Mouse (Mus musculus) stomach, embryonic 15.5 days (tissue): ENCODE results near the gene Rfc2. TPM values are rescaled to one million over a fixed set of nuclear protein-coding genes. Genes with fewer than 3 reads are reported as not detected.

Experiments
- ATAC-seq: fragments of 200-750 bp; cut with Nextera tagmentation; 2 replicates; pipeline ENCODE4 v1.8.0; 2017; ENCODE audit warnings: low read depth, moderate number of reproducible peaks, moderate TSS enrichment; ENCODE audit not compliant: insufficient read depth, low FRiP score
- H3K27ac ChIP-seq: fragments of 300-500 bp; sonication (generic); 2 replicates; pipeline ENCODE4 v1.5.1; 2015; ENCODE audit warnings: mild to moderate bottlenecking, inconsistent platforms
- H3K27me3 ChIP-seq: fragments of 300-500 bp; sonication (generic); replicated peaks from 2 replicates; pipeline ENCODE4 v1.6.1; 2015; ENCODE audit warnings: inconsistent platforms
- H3K36me3 ChIP-seq: fragments of 300-500 bp; sonication (generic); 2 replicates; pipeline ENCODE4 v1.6.1; 2015; ENCODE audit warnings: inconsistent platforms
- H3K4me1 ChIP-seq: fragments of 300-500 bp; sonication (generic); 2 replicates; pipeline ENCODE4 v1.6.1; 2015; ENCODE audit warnings: inconsistent platforms
- H3K4me2 ChIP-seq: fragments of 300-500 bp; sonication (generic); 2 replicates; pipeline ENCODE4 v1.6.1; 2015; ENCODE audit warnings: mild to moderate bottlenecking, inconsistent platforms
- H3K4me3 ChIP-seq: fragments of 300-500 bp; sonication (generic); replicated peaks from 2 replicates; pipeline ENCODE4 v1.5.1; 2015; ENCODE audit warnings: inconsistent platforms
- H3K9ac ChIP-seq: fragments of 300-500 bp; sonication (generic); 2 replicates; pipeline ENCODE4 v1.6.1; 2015; ENCODE audit warnings: inconsistent platforms
- H3K9me3 ChIP-seq: fragments of 300-500 bp; sonication (generic); 2 replicates; pipeline ENCODE4 v1.6.1; 2016; ENCODE audit warnings: inconsistent platforms
- WGBS: fragments of 180-500 bp; shearing (Covaris S2); methylation state at CpG from one replicate; pipeline ENCODE4 v1.1.7; 2015; 5-methylcytosine and 5-hydroxymethylcytosine counted together
- polyA plus RNA-seq: library from polyadenylated mRNA; unstranded; fragments of >200 nt; fragmentation: Nextera tagmentation; extraction: Ambion mirVana; gene quantifications from 2 replicates; pipeline ENCODE4 v1.2.1, GENCODE M21; 2015

Rfc2 gene
- polyA plus RNA-seq: 257 and 262 TPM in 2 replicates

GRCm38 (mm10) chr5:134581146-134581545, at the start of gene Rfc2:
Gene Rfc2, plus strand, starts transcription at chr5:134581366.
- Histone ChIP-seq H3K4me3 (no peak within 1 kb of the TSS), H3K27ac (no peak within 1 kb of the TSS), H3K9me3 (no peaks in the 10 kb centered on the region), H3K4me2 (no peak within 1 kb of the TSS), H3K27me3 (no peaks in the 10 kb centered on the region), H3K9ac (no peak within 1 kb of the TSS), H3K36me3 (no peaks in the 10 kb centered on the region), H3K4me1 (peaks cover 12% of the 10 kb centered on the region; the same call in 1 of the 2 replicates)
- no peak for ATAC-seq
- 74% methylated on average over 5 of the region's 5 CpGs for WGBS

- H3K4me1 ChIP-seq: no peaks in the 10 kb centered on the region; the same call in 1 of the 2 replicates
- no peak overlapping the region for H3K27ac ChIP-seq
- peaks cover 17% of the 10 kb centered on the region for H3K36me3 ChIP-seq
- H3K9me3 ChIP-seq: no peaks in the 10 kb centered on the region
- no peak overlapping the region for H3K4me2 ChIP-seq
- no peak for ATAC-seq
- no peaks in the 10 kb centered on the region for H3K27me3 ChIP-seq
- no peak overlapping the region for H3K4me3 ChIP-seq
- no peak overlapping the region for H3K9ac ChIP-seq
- 80% methylated on average over 9 of the region's 9 CpGs for WGBS
These were observed 49.6 kb upstream of the Rfc2 start for GRCm38 (mm10) chr5:134531585-134531984.

- Histone ChIP-seq H3K4me1 (no peaks in the 10 kb centered on the region; the same call in 1 of the 2 replicates), H3K36me3 (peaks cover 17% of the 10 kb centered on the region), H3K27me3 (no peaks in the 10 kb centered on the region), H3K27ac (no peak overlapping the region), H3K4me3 (no peak overlapping the region), H3K9ac (no peak overlapping the region), H3K9me3 (no peaks in the 10 kb centered on the region), H3K4me2 (no peak overlapping the region)
- WGBS: 89% methylated on average over 6 of the region's 6 CpGs
- no peak for ATAC-seq
These were observed 48.7 kb upstream of the Rfc2 start for GRCm38 (mm10) chr5:134532417-134532816.

GRCm38 (mm10) chr5:134536036-134536435, 45.1 kb upstream of the Rfc2 start:
- Histone ChIP-seq H3K27ac (no peak overlapping the region), H3K4me2 (no peak overlapping the region), H3K27me3 (no peaks in the 10 kb centered on the region), H3K36me3 (peaks cover 15% of the 10 kb centered on the region), H3K9ac (no peak overlapping the region), H3K4me1 (peaks cover 10% of the 10 kb centered on the region; the same call in 1 of the 2 replicates), H3K9me3 (no peaks in the 10 kb centered on the region), H3K4me3 (no peak overlapping the region)
- ATAC-seq: no peak
- WGBS: 86% methylated on average over 6 of the region's 6 CpGs

GRCm38 (mm10) chr5:134539891-134540290, 41.3 kb upstream of the Rfc2 start:
- Histone ChIP-seq H3K9me3 (no peaks in the 10 kb centered on the region), H3K27me3 (no peaks in the 10 kb centered on the region), H3K4me1 (peaks cover 29% of the 10 kb centered on the region; the same call in 1 of the 2 replicates), H3K4me3 (no peak overlapping the region), H3K4me2 (no peak overlapping the region), H3K27ac (peak overlapping the region; percentile 81), H3K9ac (no peak overlapping the region), H3K36me3 (peaks cover 2% of the 10 kb centered on the region)
- ATAC-seq: peak; percentile 84
- 8% methylated on average over 3 of the region's 3 CpGs for WGBS

GRCm38 (mm10) chr5:134540881-134541280, 40.3 kb upstream of the Rfc2 start:
- Histone ChIP-seq H3K4me1 (peaks cover 30% of the 10 kb centered on the region; the same call in 1 of the 2 replicates), H3K4me3 (no peak overlapping the region), H3K4me2 (no peak overlapping the region), H3K9me3 (no peaks in the 10 kb centered on the region), H3K27ac (peak overlapping the region; percentile 70), H3K9ac (no peak overlapping the region), H3K27me3 (no peaks in the 10 kb centered on the region), H3K36me3 (no peaks in the 10 kb centered on the region)
- 76% methylated on average over 6 of the region's 6 CpGs for WGBS
- ATAC-seq: no peak

- Histone ChIP-seq H3K4me1 (peaks cover 30% of the 10 kb centered on the region; the same call in 1 of the 2 replicates), H3K4me3 (no peak overlapping the region), H3K9me3 (no peaks in the 10 kb centered on the region), H3K4me2 (no peak overlapping the region), H3K36me3 (no peaks in the 10 kb centered on the region), H3K27me3 (no peaks in the 10 kb centered on the region), H3K9ac (no peak overlapping the region), H3K27ac (peak overlapping the region; percentile 72)
- 29% methylated on average over 7 of the region's 7 CpGs for WGBS
- ATAC-seq: peak; percentile 61; the same call in 1 of the 2 replicates
These were observed 39.5 kb upstream of the Rfc2 start for GRCm38 (mm10) chr5:134541640-134542039.

GRCm38 (mm10) chr5:134544516-134545241, 36.5 kb upstream of the Rfc2 start:
- H3K4me1 ChIP-seq: peaks cover 34% of the 10 kb centered on the region
- no peak overlapping the region for H3K9ac ChIP-seq
- 68% methylated on average over 19 of the region's 19 CpGs for WGBS
- no peak overlapping the region for H3K27ac ChIP-seq
- no peaks in the 10 kb centered on the region for H3K36me3 ChIP-seq
- H3K9me3 ChIP-seq: no peaks in the 10 kb centered on the region
- no peaks in the 10 kb centered on the region for H3K27me3 ChIP-seq
- ATAC-seq: no peak
- H3K4me3 ChIP-seq: no peak overlapping the region
- H3K4me2 ChIP-seq: no peak overlapping the region

- H3K4me3 ChIP-seq: no peak overlapping the region
- H3K4me1 ChIP-seq: peaks cover 35% of the 10 kb centered on the region
- no peak overlapping the region for H3K27ac ChIP-seq
- no peak for ATAC-seq
- no peaks in the 10 kb centered on the region for H3K27me3 ChIP-seq
- H3K36me3 ChIP-seq: no peaks in the 10 kb centered on the region
- no peaks in the 10 kb centered on the region for H3K9me3 ChIP-seq
- H3K4me2 ChIP-seq: no peak overlapping the region
- no peak overlapping the region for H3K9ac ChIP-seq
- 52% methylated on average over 3 of the region's 3 CpGs for WGBS
These were observed 35.9 kb upstream of the Rfc2 start for GRCm38 (mm10) chr5:134545242-134545629.

- WGBS: 83% methylated on average over 7 of the region's 7 CpGs
- peaks cover 33% of the 10 kb centered on the region for H3K4me1 ChIP-seq
These were observed 34.4 kb upstream of the Rfc2 start for GRCm38 (mm10) chr5:134546790-134547189.

GRCm38 (mm10) chr5:134548306-134548705, 32.9 kb upstream of the Rfc2 start:
- H3K27me3 ChIP-seq: no peaks in the 10 kb centered on the region
- H3K4me2 ChIP-seq: no peak overlapping the region
- 46% methylated on average over 5 of the region's 5 CpGs for WGBS
- no peaks in the 10 kb centered on the region for H3K9me3 ChIP-seq
- peaks cover 36% of the 10 kb centered on the region for H3K4me1 ChIP-seq
- no peaks in the 10 kb centered on the region for H3K36me3 ChIP-seq
- no peak overlapping the region for H3K4me3 ChIP-seq
- H3K9ac ChIP-seq: no peak overlapping the region
- ATAC-seq: no peak
- no peak overlapping the region for H3K27ac ChIP-seq

More at GRCm38 (mm10) chr5:134546790-134547189, 34.4 kb upstream of the Rfc2 start:
- Histone ChIP-seq H3K9me3 (no peaks in the 10 kb centered on the region), H3K4me3 (no peak overlapping the region), H3K9ac (no peak overlapping the region), H3K27me3 (no peaks in the 10 kb centered on the region), H3K4me2 (no peak overlapping the region), H3K36me3 (no peaks in the 10 kb centered on the region), H3K27ac (no peak overlapping the region)
- ATAC-seq: no peak

- Histone ChIP-seq H3K27me3 (no peaks in the 10 kb centered on the region), H3K27ac (peak overlapping the region; percentile 61; the same call in 1 of the 2 replicates), H3K4me3 (no peak overlapping the region), H3K36me3 (no peaks in the 10 kb centered on the region), H3K9me3 (no peaks in the 10 kb centered on the region), H3K4me2 (no peak overlapping the region), H3K9ac (no peak overlapping the region), H3K4me1 (peaks cover 30% of the 10 kb centered on the region)
- 89% methylated on average over 3 of the region's 3 CpGs for WGBS
- ATAC-seq: no peak
These were observed 31.5 kb upstream of the Rfc2 start for GRCm38 (mm10) chr5:134549640-134550168.
